Mouse (Mus musculus) cerebellum, adult 18-20 months (tissue): ENCODE measurements at regions not wholly inside any gene's neighbourhood (a gene's known extent, or its start where the extent isn't known, plus 50 kb on each side); places are given as distances from the start of the nearest gene placed in this dataset.

ENCODE experiments used
- DNase-seq, 2 experiments: peaks; one replicate each; pipeline ENCODE4 v3.0.0; 2021

- no peak for DNase-seq
Measured at GRCm38 (mm10) chr12:43843907-43844537, 366.1 kb downstream of the Dnajb9 start.

GRCm38 (mm10) chr12:43831976-43832375 is 378.1 kb downstream of the Dnajb9 start:
- DNase-seq = no peak

GRCm38 (mm10) chr12:43828641-43829040 is 381.5 kb downstream of the Dnajb9 start:
- no peak for DNase-seq

GRCm38 (mm10) chr12:43827901-43828300 is 382.2 kb downstream of the Dnajb9 start:
- no peak for DNase-seq

GRCm38 (mm10) chr12:43827296-43827695 is 382.8 kb downstream of the Dnajb9 start:
- DNase-seq = no peak

- DNase-seq = peak in 1 of 2 experiments; percentile 16
Measured at GRCm38 (mm10) chr12:43813559-43813958, 396.6 kb downstream of the Dnajb9 start.

- no peak for DNase-seq
Measured at GRCm38 (mm10) chr12:43772766-43773165, 437.4 kb downstream of the Dnajb9 start.

GRCm38 (mm10) chr12:43762151-43762550 is 448.0 kb downstream of the Dnajb9 start:
- peak; percentile 36 to 39 for DNase-seq
